In genomic region chr6:72664290-72664689, GRCm38 (mm10) we compare ENCODE assay signal across 27 mouse cellular contexts. TPM values are rescaled to one million over a fixed set of nuclear protein-coding genes. Genes with fewer than 3 reads are reported as not detected.
DNase-seq lines count a peak whose midpoint lies in the region; ATAC-seq and TF ChIP-seq lines count a peak whose summit lies in the region.
"Had no signal": no experiment of that assay in that cellular context is flagged by ENCODE, and none has a peak within 500 bp of the region (broad histone marks: within the 10 kb centered on the region; RNA-seq: fewer than 3 reads in every experiment).

No protein-coding gene starts in this region.

- intact Hi-C loops in heart, postnatal 25 days (cut with DNase I): no loop called here

- no peak overlapping the region for H3K4me2 ChIP-seq in embryonic facial prominence, embryonic 12.5 days (replicated peaks)
- peak overlapping the region; percentile 46 for H3K4me2 ChIP-seq in heart, embryonic 14.5 days (ENCODE audit: low read length)
- H3K4me2 ChIP-seq in kidney, postnatal 0 days (ENCODE audit: low read length): no peak overlapping the region
- no peak overlapping the region; the same call in 1 of the 2 replicates for H3K4me2 ChIP-seq in lung, postnatal 0 days (replicated peaks; ENCODE audit: low read depth, low read length)
- H3K4me2 ChIP-seq: embryonic facial prominence, embryonic 13.5 days; forebrain, embryonic 12.5 days; intestine, embryonic 15.5 days; liver, embryonic 13.5 days; midbrain, embryonic 15.5 days; neural tube, embryonic 12.5 days had no signal

- peaks cover 56% of the 10 kb centered on the region for H3K4me1 ChIP-seq in embryonic facial prominence, embryonic 12.5 days
- H3K4me1 ChIP-seq in embryonic facial prominence, embryonic 10.5 days: peaks cover 72% of the 10 kb centered on the region
- H3K4me1 ChIP-seq in heart, embryonic 14.5 days (ENCODE audit: control insufficient read depth in 2 of 2, insufficient read depth in 2 of 2, low read length in 2 of 2): peaks cover 32 to 53% of the 10 kb centered on the region in 2 experiments
- H3K4me1 ChIP-seq in kidney, postnatal 0 days (replicated peaks; ENCODE audit: insufficient read depth, low read length): peaks cover 29% of the 10 kb centered on the region
- H3K4me1 ChIP-seq in lung, postnatal 0 days (ENCODE audit: insufficient read depth, low read depth, low read length): peaks cover 21% of the 10 kb centered on the region
- H3K4me1 ChIP-seq: midbrain, embryonic 15.5 days; neural tube, embryonic 12.5 days had no signal

- H3K9ac ChIP-seq in embryonic facial prominence, embryonic 12.5 days: no peak overlapping the region
- peak overlapping the region; percentile 61 for H3K9ac ChIP-seq in heart, embryonic 14.5 days (ENCODE audit: low read length)
- peak overlapping the region; percentile 0; the same call in 1 of the 2 replicates for H3K9ac ChIP-seq in kidney, postnatal 0 days (ENCODE audit: low read depth, low read length)
- H3K9ac ChIP-seq in lung, postnatal 0 days (replicated peaks; ENCODE audit: low read depth): no peak overlapping the region
- H3K9ac ChIP-seq: embryonic facial prominence, embryonic 13.5 days; forebrain, embryonic 12.5 days; intestine, embryonic 15.5 days; liver, embryonic 13.5 days; midbrain, embryonic 15.5 days; neural tube, embryonic 12.5 days had no signal

- TF ChIP-seq CTCF in kidney, postnatal 0 days (IDR thresholded peaks at IDR 0.05; ENCODE audit: low read depth): no peak
- no peak for TF ChIP-seq CTCF in lung, postnatal 0 days (IDR thresholded peaks at IDR 0.05)

- no peak for DNase-seq in embryonic facial prominence, embryonic 10.5 days (ENCODE audit: low spot score)
- no peak for DNase-seq in heart, postnatal 25 days (ENCODE audit: low spot score)
- DNase-seq in kidney, postnatal 0 days (ENCODE audit: low spot score): no peak
- no peak for DNase-seq in kidney, adult 18-20 months
- peak; percentile 74 for DNase-seq in lung, postnatal 0 days (ENCODE audit: low spot score)
- DNase-seq in lung, postnatal 14 days: no peak
- DNase-seq: adrenal gland, adult 8-10 months; cerebellum, adult 18-20 months; cerebellum, postnatal 14 days; gastrocnemius, postnatal 25 days; left cerebral cortex, postnatal 4 days; liver, embryonic 13.5 days; right cerebral cortex, postnatal 14 days; thymus, postnatal 14 days had no signal

- no peaks in the 10 kb centered on the region for H3K36me3 ChIP-seq in embryonic facial prominence, embryonic 12.5 days
- H3K36me3 ChIP-seq in embryonic facial prominence, embryonic 10.5 days (replicated peaks): peaks cover 9% of the 10 kb centered on the region; the same call in 1 of the 2 replicates
- H3K36me3 ChIP-seq in heart, embryonic 14.5 days (ENCODE audit: control insufficient read depth, insufficient read depth, low read length): no peaks in the 10 kb centered on the region
- H3K36me3 ChIP-seq in kidney, postnatal 0 days (ENCODE audit: insufficient read depth, low read length): no peaks in the 10 kb centered on the region
- H3K36me3 ChIP-seq in lung, postnatal 0 days (ENCODE audit: insufficient read depth, low read length): no peaks in the 10 kb centered on the region
- H3K36me3 ChIP-seq: embryonic facial prominence, embryonic 13.5 days; forebrain, embryonic 12.5 days; intestine, embryonic 15.5 days; liver, embryonic 13.5 days; midbrain, embryonic 15.5 days; neural tube, embryonic 12.5 days had no signal

- TF ChIP-seq EP300 in lung, postnatal 0 days (IDR thresholded peaks at IDR 0.05): peak; percentile 79

- no peak overlapping the region for H3K4me3 ChIP-seq in embryonic facial prominence, embryonic 12.5 days
- no peak overlapping the region for H3K4me3 ChIP-seq in embryonic facial prominence, embryonic 10.5 days
- no peak overlapping the region for H3K4me3 ChIP-seq in heart, embryonic 14.5 days (ENCODE audit: control insufficient read depth in 1 of 2, insufficient read depth in 1 of 2, low read depth in 1 of 2, low read length in 2 of 2)
- H3K4me3 ChIP-seq in kidney, postnatal 0 days (replicated peaks; ENCODE audit: low read depth, low read length): no peak overlapping the region
- H3K4me3 ChIP-seq in lung, postnatal 0 days (ENCODE audit: low read depth, low read length): no peak overlapping the region
- H3K4me3 ChIP-seq: embryonic facial prominence, embryonic 13.5 days; erythroblast, embryonic 14.5 days; forebrain, embryonic 12.5 days; hindbrain, embryonic 10.5 days; intestine, embryonic 15.5 days; left cerebral cortex, adult 2 months; liver, embryonic 13.5 days; midbrain, embryonic 15.5 days; neural tube, embryonic 12.5 days had no signal

- H3K27me3 ChIP-seq in embryonic facial prominence, embryonic 12.5 days: no peaks in the 10 kb centered on the region
- H3K27me3 ChIP-seq in embryonic facial prominence, embryonic 10.5 days (replicated peaks; ENCODE audit: low read depth, poor library complexity, severe bottlenecking): no peaks in the 10 kb centered on the region
- H3K27me3 ChIP-seq in heart, embryonic 14.5 days (ENCODE audit: control insufficient read depth, insufficient read depth, low read length): no peaks in the 10 kb centered on the region
- H3K27me3 ChIP-seq in kidney, postnatal 0 days (ENCODE audit: insufficient read depth, low read length): no peaks in the 10 kb centered on the region
- H3K27me3 ChIP-seq in lung, postnatal 0 days (replicated peaks; ENCODE audit: insufficient read depth, low read length): no peaks in the 10 kb centered on the region
- H3K27me3 ChIP-seq: embryonic facial prominence, embryonic 13.5 days; forebrain, embryonic 12.5 days; intestine, embryonic 15.5 days; liver, embryonic 13.5 days; midbrain, embryonic 15.5 days; neural tube, embryonic 12.5 days had no signal

- peak overlapping the region; percentile 24; the same call in 1 of the 2 replicates for H3K27ac ChIP-seq in embryonic facial prominence, embryonic 12.5 days
- no peak overlapping the region for H3K27ac ChIP-seq in embryonic facial prominence, embryonic 10.5 days (replicated peaks)
- H3K27ac ChIP-seq in heart, embryonic 14.5 days (replicated peaks in 1 of 2; ENCODE audit: control insufficient read depth in 1 of 2, insufficient read depth in 1 of 2, low read depth in 2 of 2, low read length in 2 of 2): peak overlapping the region; percentile 38 to 56
- peak overlapping the region; percentile 31; the same call in 1 of the 2 replicates for H3K27ac ChIP-seq in kidney, postnatal 0 days
- H3K27ac ChIP-seq in lung, postnatal 0 days (ENCODE audit: low read length): no peak overlapping the region
- H3K27ac ChIP-seq: embryonic facial prominence, embryonic 13.5 days; forebrain, embryonic 12.5 days; hindbrain, embryonic 10.5 days; intestine, embryonic 15.5 days; left cerebral cortex, adult 2 months; liver, embryonic 13.5 days; macrophage; midbrain, embryonic 15.5 days; neural tube, embryonic 12.5 days had no signal

- ATAC-seq in embryonic facial prominence, embryonic 12.5 days (ENCODE audit: insufficient number of reproducible peaks, insufficient read depth, low FRiP score, low TSS enrichment): no peak
- ATAC-seq in heart, embryonic 14.5 days (ENCODE audit: insufficient number of reproducible peaks, insufficient read depth, low FRiP score, low read depth): no peak
- ATAC-seq in kidney, postnatal 0 days (replicated peaks; ENCODE audit: low FRiP score, low read depth): no peak
- ATAC-seq in lung, postnatal 0 days: peak; percentile 72
- ATAC-seq: activated CD4-positive, CD25-positive, alpha-beta regulatory T cell, adult 4 months; hindbrain, embryonic 16.5 days; intestine, embryonic 15.5 days; midbrain, embryonic 15.5 days had no signal

- WGBS in embryonic facial prominence, embryonic 12.5 days: 65% methylated on average over 8 of the region's 8 CpGs
- 79% methylated on average over 8 of the region's 8 CpGs for WGBS in embryonic facial prominence, embryonic 10.5 days
- 8% methylated on average over 8 of the region's 8 CpGs for WGBS in heart, embryonic 14.5 days
- WGBS in kidney, postnatal 0 days: 49% methylated on average over 8 of the region's 8 CpGs
- 25% methylated on average over 8 of the region's 8 CpGs for WGBS in lung, postnatal 0 days

- no peaks in the 10 kb centered on the region for H3K9me3 ChIP-seq in embryonic facial prominence, embryonic 12.5 days
- no peaks in the 10 kb centered on the region for H3K9me3 ChIP-seq in embryonic facial prominence, embryonic 10.5 days
- H3K9me3 ChIP-seq in heart, embryonic 14.5 days (ENCODE audit: control insufficient read depth, low read length): no peaks in the 10 kb centered on the region
- H3K9me3 ChIP-seq in kidney, postnatal 0 days (replicated peaks; ENCODE audit: low read length): no peaks in the 10 kb centered on the region
- no peaks in the 10 kb centered on the region for H3K9me3 ChIP-seq in lung, postnatal 0 days (ENCODE audit: low read length)
- H3K9me3 ChIP-seq: embryonic facial prominence, embryonic 13.5 days; forebrain, embryonic 12.5 days; hindbrain, embryonic 10.5 days; intestine, embryonic 15.5 days; liver, embryonic 13.5 days; midbrain, embryonic 15.5 days; neural tube, embryonic 12.5 days had no signal

RNA-seq across cellular contexts. Expression of gene Tgoln1, which starts 47.5 kb away (rescaled TPM):
- 23.8 and 24.6 TPM in 2 replicates for polyA plus RNA-seq in embryonic facial prominence, embryonic 12.5 days (2016; fragmentation: Nextera tagmentation; extraction: Ambion mirVana)
- 26.2 and 27.9 TPM in 2 replicates for polyA plus RNA-seq in embryonic facial prominence, embryonic 10.5 days (2016; fragmentation: Nextera tagmentation; extraction: Ambion mirVana)
- 27.9 and 29.4 TPM in 2 replicates for polyA plus RNA-seq in heart, embryonic 14.5 days (2014; fragmentation: Nextera tagmentation; extraction: Ambion mirVana)
- 10 to 100 TPM; 46.3 to 50.5 TPM for total RNA-seq in heart, postnatal 25 days (2021)
- 42.3 and 44.2 TPM in 2 replicates for polyA plus RNA-seq in kidney, postnatal 0 days (2015; fragmentation: Nextera tagmentation; extraction: Ambion mirVana)
- 120 and 155 TPM in 2 replicates for polyA plus RNA-seq in lung, postnatal 0 days (2015; fragmentation: Nextera tagmentation; extraction: Ambion mirVana)

Comparison
In these comparisons a context has a peak if more than half of its experiments do, and no peak if none do; other contexts are left out.
1. H3K27ac ChIP-seq: peak in embryonic facial prominence, embryonic 12.5 days (single experiment), heart, embryonic 14.5 days (2 of 2) and kidney, postnatal 0 days (single experiment); none in embryonic facial prominence, embryonic 10.5 days (single experiment) and lung, postnatal 0 days (single experiment).
2. H3K9ac ChIP-seq: peak in heart, embryonic 14.5 days (single experiment) and kidney, postnatal 0 days (single experiment); none in embryonic facial prominence, embryonic 12.5 days (single experiment) and lung, postnatal 0 days (single experiment).